15 mouse cellular contexts compared by ENCODE assay signal in genomic region chr2:116053931-116054330, GRCm38 (mm10). TPM values are rescaled to one million over a fixed set of nuclear protein-coding genes. Genes with fewer than 3 reads are reported as not detected.
DNase-seq lines count a peak whose midpoint lies in the region; ATAC-seq and TF ChIP-seq lines count a peak whose summit lies in the region.
"Had no signal": no experiment of that assay in that cellular context is flagged by ENCODE, and none has a peak within 500 bp of the region (broad histone marks: within the 10 kb centered on the region; RNA-seq: fewer than 3 reads in every experiment).

No protein-coding gene starts in this region.

- no peak for DNase-seq in stomach, postnatal 0 days (ENCODE audit: low spot score)
- DNase-seq in urinary bladder, postnatal 10 days (ENCODE audit: low spot score) = no peak
- DNase-seq in ovary, adult 18-20 months (ENCODE audit: low spot score) = no peak
- no peak for DNase-seq in c-Kit-positive CD71-positive TER-119-positive erythroid progenitor cells, embryonic 14.5 days (ENCODE audit: low spot score)
- DNase-seq: adrenal gland, postnatal 14 days; cerebellum, adult 11 months; embryo, embryonic 11 days; thymus, adult 2 months had no signal

- WGBS in heart, embryonic 13.5 days = 66% methylated on average over 5 of the region's 5 CpGs
- 73% methylated on average over 5 of the region's 5 CpGs for whole genome bisulfite sequencing in heart, embryonic 11.5 days (ENCODE audit: insufficient replicate concordance)
- 58% methylated on average over 5 of the region's 5 CpGs for WGBS in stomach, embryonic 14.5 days
- WGBS in stomach, postnatal 0 days = 54% methylated on average over 5 of the region's 5 CpGs
- 59% methylated on average over 5 of the region's 5 CpGs for WGBS in midbrain, embryonic 13.5 days

- TF ChIP-seq EP300 in stomach, postnatal 0 days (optimal IDR thresholded peaks at IDR 0.05) = no peak

- H3K9ac ChIP-seq in heart, embryonic 13.5 days = no peak overlapping the region
- H3K9ac ChIP-seq in heart, embryonic 11.5 days (ENCODE audit: low read depth, low read length) = no peak overlapping the region
- H3K9ac ChIP-seq in stomach, embryonic 14.5 days (replicated peaks; ENCODE audit: low read depth, low read length) = no peak overlapping the region
- no peak overlapping the region for H3K9ac ChIP-seq in stomach, postnatal 0 days (ENCODE audit: low read length)
- no peak overlapping the region for H3K9ac ChIP-seq in midbrain, embryonic 13.5 days (replicated peaks)
- H3K9ac ChIP-seq: heart, embryonic 12.5 days; liver, embryonic 14.5 days had no signal

- H3K4me3 ChIP-seq in heart, embryonic 13.5 days = no peak overlapping the region
- no peak overlapping the region for H3K4me3 ChIP-seq in heart, embryonic 11.5 days (ENCODE audit: low read depth, low read length)
- no peak overlapping the region for H3K4me3 ChIP-seq in stomach, embryonic 14.5 days (ENCODE audit: low read depth, low read length)
- H3K4me3 ChIP-seq in stomach, postnatal 0 days (ENCODE audit: low read depth, low read length) = no peak overlapping the region
- peak overlapping the region; percentile 28 for H3K4me3 ChIP-seq in midbrain, embryonic 13.5 days (replicated peaks)
- H3K4me3 ChIP-seq: heart, embryonic 12.5 days had no signal

- H3K36me3 ChIP-seq in heart, embryonic 13.5 days = peaks cover 31% of the 10 kb centered on the region
- peaks cover 3% of the 10 kb centered on the region; the same call in 1 of the 2 replicates for H3K36me3 ChIP-seq in heart, embryonic 11.5 days (ENCODE audit: control insufficient read depth, insufficient read depth, low read length)
- H3K36me3 ChIP-seq in stomach, embryonic 14.5 days (ENCODE audit: control insufficient read depth, insufficient read depth, low read length) = peaks cover 16% of the 10 kb centered on the region
- no peaks in the 10 kb centered on the region for H3K36me3 ChIP-seq in stomach, postnatal 0 days (ENCODE audit: control insufficient read depth, insufficient read depth, low read length)
- H3K36me3 ChIP-seq in midbrain, embryonic 13.5 days = no peaks in the 10 kb centered on the region

- peak overlapping the region; percentile 40 for H3K4me2 ChIP-seq in heart, embryonic 13.5 days
- H3K4me2 ChIP-seq in heart, embryonic 11.5 days = no peak overlapping the region
- peak overlapping the region; percentile 34 for H3K4me2 ChIP-seq in stomach, embryonic 14.5 days (replicated peaks; ENCODE audit: low read depth, low read length)
- no peak overlapping the region for H3K4me2 ChIP-seq in stomach, postnatal 0 days (replicated peaks; ENCODE audit: low read depth)
- peak overlapping the region; percentile 45 for H3K4me2 ChIP-seq in midbrain, embryonic 13.5 days (replicated peaks)
- H3K4me2 ChIP-seq: heart, embryonic 12.5 days had no signal

- no peaks in the 10 kb centered on the region for H3K27me3 ChIP-seq in heart, embryonic 13.5 days (replicated peaks)
- no peaks in the 10 kb centered on the region for H3K27me3 ChIP-seq in heart, embryonic 11.5 days (ENCODE audit: control insufficient read depth, insufficient read depth, low read length)
- H3K27me3 ChIP-seq in stomach, embryonic 14.5 days (ENCODE audit: control insufficient read depth, insufficient read depth, low read length) = no peaks in the 10 kb centered on the region
- H3K27me3 ChIP-seq in stomach, postnatal 0 days (ENCODE audit: control insufficient read depth, insufficient read depth, low read length) = no peaks in the 10 kb centered on the region
- H3K27me3 ChIP-seq in midbrain, embryonic 13.5 days = peaks cover 27% of the 10 kb centered on the region
- H3K27me3 ChIP-seq: heart, embryonic 12.5 days had no signal

- no peaks in the 10 kb centered on the region for H3K9me3 ChIP-seq in heart, embryonic 13.5 days
- H3K9me3 ChIP-seq in heart, embryonic 11.5 days (replicated peaks; ENCODE audit: control insufficient read depth, low read length) = no peaks in the 10 kb centered on the region
- no peaks in the 10 kb centered on the region for H3K9me3 ChIP-seq in stomach, embryonic 14.5 days (ENCODE audit: control insufficient read depth, low read depth, low read length)
- H3K9me3 ChIP-seq in stomach, postnatal 0 days (ENCODE audit: control insufficient read depth, low read length) = no peaks in the 10 kb centered on the region
- H3K9me3 ChIP-seq in midbrain, embryonic 13.5 days = no peaks in the 10 kb centered on the region
- H3K9me3 ChIP-seq: heart, embryonic 12.5 days had no signal

- peak overlapping the region; percentile 50 for H3K27ac ChIP-seq in heart, embryonic 13.5 days (replicated peaks)
- H3K27ac ChIP-seq in heart, embryonic 11.5 days (ENCODE audit: low read depth, low read length) = no peak overlapping the region
- no peak overlapping the region; the same call in 1 of the 2 replicates for H3K27ac ChIP-seq in stomach, embryonic 14.5 days (ENCODE audit: low read length)
- H3K27ac ChIP-seq in stomach, postnatal 0 days (replicated peaks) = no peak overlapping the region
- H3K27ac ChIP-seq in midbrain, embryonic 13.5 days = 0 out of 2 replicates have a peak overlapping the region, but pooled peaks have one; percentile 39
- H3K27ac ChIP-seq: liver, embryonic 14.5 days; macrophage had no signal

- ATAC-seq in heart, embryonic 13.5 days (ENCODE audit: extremely low read depth, insufficient number of reproducible peaks, low FRiP score, low TSS enrichment) = no peak
- ATAC-seq in heart, embryonic 11.5 days (replicated peaks; ENCODE audit: insufficient number of reproducible peaks, low FRiP score, low TSS enrichment) = no peak
- no peak for ATAC-seq in stomach, embryonic 14.5 days (ENCODE audit: insufficient number of reproducible peaks, insufficient read depth, low FRiP score, low read depth)
- no peak for ATAC-seq in stomach, postnatal 0 days (ENCODE audit: low FRiP score, low TSS enrichment)
- ATAC-seq in midbrain, embryonic 13.5 days = no peak

- TF ChIP-seq CTCF in stomach, postnatal 0 days (IDR thresholded peaks at IDR 0.05; ENCODE audit: low read depth) = no peak

- peaks cover 86% of the 10 kb centered on the region for H3K4me1 ChIP-seq in heart, embryonic 13.5 days
- H3K4me1 ChIP-seq in heart, embryonic 11.5 days (ENCODE audit: control insufficient read depth, insufficient read depth, low read length) = peaks cover 47% of the 10 kb centered on the region
- H3K4me1 ChIP-seq in stomach, embryonic 14.5 days (ENCODE audit: control insufficient read depth, insufficient read depth, low read length) = peaks cover 37% of the 10 kb centered on the region
- H3K4me1 ChIP-seq in stomach, postnatal 0 days (replicated peaks; ENCODE audit: control insufficient read depth, insufficient read depth) = no peaks in the 10 kb centered on the region
- peaks cover 61% of the 10 kb centered on the region for H3K4me1 ChIP-seq in midbrain, embryonic 13.5 days (replicated peaks)

RNA-seq across cellular contexts. Expression of gene Meis2, which starts 11.7 kb away (rescaled TPM):
- polyA plus RNA-seq in heart, embryonic 13.5 days (2015; fragmentation: Nextera tagmentation; extraction: Ambion mirVana) = 30.1 and 32.0 TPM in 2 replicates
- polyA plus RNA-seq in heart, embryonic 11.5 days (2014; fragmentation: Nextera tagmentation; extraction: Ambion mirVana) = 50.5 and 59.8 TPM in 2 replicates
- polyA plus RNA-seq in stomach, embryonic 14.5 days (2014; fragmentation: Nextera tagmentation; extraction: Ambion mirVana) = 85.0 and 86.3 TPM in 2 replicates
- polyA plus RNA-seq in stomach, postnatal 0 days (2015; fragmentation: Nextera tagmentation; extraction: Ambion mirVana) = 17.7 and 20.2 TPM in 2 replicates
- polyA plus RNA-seq in midbrain, embryonic 13.5 days (2015; fragmentation: Nextera tagmentation; extraction: Ambion mirVana) = 69.4 and 79.0 TPM in 2 replicates
- polyA plus RNA-seq: macrophage had no signal

Comparison
In these comparisons a context has a peak if more than half of its experiments do, and no peak if none do; other contexts are left out.
1. H3K27ac ChIP-seq: peak in heart, embryonic 13.5 days (single experiment) and midbrain, embryonic 13.5 days (single experiment); none in heart, embryonic 11.5 days (single experiment), stomach, embryonic 14.5 days (single experiment) and stomach, postnatal 0 days (single experiment).
2. H3K4me2 ChIP-seq: peak in heart, embryonic 13.5 days (single experiment), stomach, embryonic 14.5 days (single experiment) and midbrain, embryonic 13.5 days (single experiment); none in heart, embryonic 11.5 days (single experiment) and stomach, postnatal 0 days (single experiment).